Mouse (Mus musculus) liver, embryonic 14.5 days (tissue): Measurements from ENCODE around the gene Snf8. TPM values are rescaled to one million over a fixed set of nuclear protein-coding genes. Genes with fewer than 3 reads are reported as not detected.

Experiments used
- ATAC-seq: fragments of 200-750 bp; cut with Nextera tagmentation; 2 replicates; pipeline ENCODE4 v1.8.0; 2017; ENCODE audit warnings: moderate number of reproducible peaks, mild to moderate bottlenecking, moderate library complexity; ENCODE audit not compliant: insufficient read depth
- DNase-seq, 3 experiments: peaks; one replicate each; pipeline ENCODE4 v3.0.0-alpha.2; 2012 to 2013; ENCODE audit warnings: low read depth in 3 of 3, low spot score in 3 of 3
- H3K27ac ChIP-seq: fragments of 300-500 bp; sonication (generic); 2 replicates; pipeline ENCODE4 v1.5.1; 2014; ENCODE audit warnings: moderate library complexity, mild to moderate bottlenecking, control low read depth, inconsistent platforms
- H3K27me3 ChIP-seq: fragments of 300-500 bp; sonication (generic); 2 replicates; pipeline ENCODE4 v1.6.1; 2014; ENCODE audit warnings: mild to moderate bottlenecking, low read length, moderate library complexity; ENCODE audit not compliant: control insufficient read depth, insufficient read depth
- H3K36me3 ChIP-seq: fragments of 300-500 bp; sonication (generic); replicated peaks from 2 replicates; pipeline ENCODE4 v1.6.1; 2014; ENCODE audit warnings: low read depth; ENCODE audit not compliant: control insufficient read depth, insufficient read depth
- H3K4me1 ChIP-seq, 2 experiments: fragments of 200-500 bp in 1 of 2; fragments of 300-500 bp in 1 of 2; sonication (generic) in 1 of 2; replicated peaks; 2 replicates each; pipeline ENCODE4 v1.6.1; 2012 to 2014; ENCODE audit warnings: antibody characterized with exemption in 1 of 2, inconsistent platforms in 1 of 2, low read length in 1 of 2; ENCODE audit not compliant: control insufficient read depth in 2 of 2, insufficient read depth in 2 of 2
- H3K4me2 ChIP-seq: fragments of 300-500 bp; sonication (generic); 2 replicates; pipeline ENCODE4 v1.6.1; 2014; ENCODE audit warnings: low read depth, mild to moderate bottlenecking, control low read depth, moderate library complexity
- H3K4me3 ChIP-seq, 2 experiments: fragments of 200-500 bp in 1 of 2; fragments of 300-500 bp in 1 of 2; sonication (generic) in 1 of 2; 2 replicates each; pipeline ENCODE4 v1.5.1; 2012 to 2014; ENCODE audit warnings: low read depth in 2 of 2, low read length in 2 of 2, mild to moderate bottlenecking in 2 of 2, control low read depth in 1 of 2, inconsistent platforms in 1 of 2, moderate library complexity in 1 of 2; ENCODE audit not compliant: insufficient read depth in 1 of 2
- H3K9ac ChIP-seq: fragments of 300-500 bp; sonication (generic); replicated peaks from 2 replicates; pipeline ENCODE4 v1.6.1; 2014; ENCODE audit warnings: mild to moderate bottlenecking, control low read depth, moderate library complexity
- H3K9me3 ChIP-seq: fragments of 300-500 bp; sonication (generic); 2 replicates; pipeline ENCODE4 v1.6.1; 2016; ENCODE audit warnings: low read length, mixed read lengths; ENCODE audit not compliant: control insufficient read depth
- CTCF ChIP-seq: IDR thresholded peaks from 2 replicates; pipeline ENCODE4 v1.5.1; 2016; ENCODE audit warnings: antibody characterized with exemption, low read depth, control low read depth
- EP300 ChIP-seq: IDR thresholded peaks from 2 replicates; pipeline ENCODE4 v1.6.1; 2016; ENCODE audit warnings: antibody characterized with exemption, low read depth
- WGBS: fragments of 180-500 bp; shearing (Covaris S2); extraction: QIAGEN DNeasy Blood & Tissue Kit; methylation state at CpG from one replicate; pipeline ENCODE4 v1.1.7; 2014; ENCODE audit not compliant: insufficient replicate concordance; 5-methylcytosine and 5-hydroxymethylcytosine counted together
- polyA plus RNA-seq, 2 experiments: library from polyadenylated mRNA; depleted of rRNA in 1 of 2; stranded (reverse) in 1 of 2; unstranded in 1 of 2; fragments of >200 nt; fragmentation: Nextera tagmentation in 1 of 2; extraction: Ambion mirVana in 1 of 2; gene quantifications; 2 replicates each; pipeline versions ENCODE4 v1.2.1 to v1.2.3; 2012 to 2014

Gene Snf8
- polyA plus RNA-seq, 2 experiments: 28.2 to 30.0 TPM

DNA sequence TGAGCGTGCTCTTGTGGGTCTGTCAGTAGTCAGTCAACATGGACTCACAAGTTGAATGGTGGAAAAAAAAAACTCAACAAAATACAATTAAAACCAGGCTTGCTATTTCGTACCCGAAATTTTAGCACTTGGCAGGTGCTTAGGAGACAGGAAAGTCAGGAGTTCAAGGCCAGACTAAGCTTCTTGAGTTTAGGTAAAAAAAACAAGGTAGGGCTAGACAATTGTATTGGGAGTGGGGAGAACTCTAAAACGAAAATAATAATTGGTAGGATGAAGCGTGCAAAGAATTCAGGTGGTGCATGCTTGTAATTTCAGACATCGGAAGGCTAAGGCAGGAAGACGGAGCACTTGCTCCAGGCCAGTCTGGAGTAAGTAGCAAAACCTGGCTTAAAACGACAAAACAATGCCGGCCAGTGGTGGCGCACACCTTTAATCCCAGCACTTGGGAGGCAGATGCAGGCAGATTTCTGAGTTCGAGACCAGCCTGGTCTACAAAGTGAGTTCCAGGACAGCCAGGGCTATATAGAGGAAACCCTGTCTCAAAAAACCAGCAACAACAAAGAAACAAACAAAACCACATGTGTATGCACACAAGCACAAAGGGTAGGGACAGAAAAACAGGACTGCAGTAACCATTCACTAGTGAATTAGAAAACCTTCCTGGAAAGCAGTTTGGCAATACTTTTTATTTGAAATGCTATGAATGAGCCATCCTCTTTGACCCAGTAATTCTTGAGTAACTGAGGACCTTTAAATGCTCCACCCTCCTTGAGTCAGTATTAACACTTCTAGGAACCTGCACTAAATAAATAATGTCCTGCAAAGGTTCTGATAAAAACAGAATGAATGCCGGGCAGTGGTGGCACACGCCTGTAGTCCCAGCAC is 41.8 kb downstream of the Snf8 start:
- DNase-seq: no peak
- Histone ChIP-seq H3K4me1 (peaks cover 8 to 15% of the 10 kb centered on the region in 2 experiments), H3K4me3 (peak overlapping the region; percentile 65 to 82), H3K4me2 (peak overlapping the region; percentile 95), H3K27ac (peak overlapping the region; percentile 66), H3K9ac (peak overlapping the region; percentile 59), H3K36me3 (peaks cover 8% of the 10 kb centered on the region), H3K27me3 (no peaks in the 10 kb centered on the region), H3K9me3 (no peaks in the 10 kb centered on the region)
- 57% methylated on average over 13 of the region's 13 CpGs for WGBS
- no peak for TF ChIP-seq CTCF
- no peak for TF ChIP-seq EP300
- no peak for ATAC-seq

DNA sequence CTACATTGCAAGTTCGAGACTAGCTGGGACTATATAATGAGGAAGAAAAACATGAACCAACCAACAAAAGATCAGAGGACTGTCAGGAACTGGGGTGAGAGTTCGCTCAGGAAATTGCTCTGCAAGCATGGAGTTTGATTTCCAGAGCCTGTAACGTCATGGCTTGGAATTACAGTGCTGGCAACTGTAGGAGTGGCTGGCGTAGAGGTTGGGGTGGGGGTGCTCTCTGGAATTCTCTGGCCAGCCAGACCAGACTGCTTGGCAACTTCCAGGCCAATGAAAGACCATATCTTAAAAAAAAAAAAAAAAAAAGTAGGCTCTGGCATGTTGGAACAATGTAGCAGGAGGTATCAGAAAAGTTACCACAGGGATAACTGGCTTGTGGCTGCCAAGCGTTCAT is 46.1 kb downstream of the Snf8 start:
- H3K4me1 ChIP-seq: peaks cover 8 to 10% of the 10 kb centered on the region in 2 experiments
- no peaks in the 10 kb centered on the region for H3K9me3 ChIP-seq
- H3K9ac ChIP-seq: no peak overlapping the region
- H3K27me3 ChIP-seq: no peaks in the 10 kb centered on the region
- no peak overlapping the region for H3K4me2 ChIP-seq
- DNase-seq: no peak
- no peak for TF ChIP-seq CTCF
- no peak for TF ChIP-seq EP300
- H3K36me3 ChIP-seq: no peaks in the 10 kb centered on the region
- no peak overlapping the region for H3K4me3 ChIP-seq
- WGBS: 66% methylated on average over 5 of the region's 5 CpGs
- no peak overlapping the region for H3K27ac ChIP-seq
- no peak for ATAC-seq

DNA sequence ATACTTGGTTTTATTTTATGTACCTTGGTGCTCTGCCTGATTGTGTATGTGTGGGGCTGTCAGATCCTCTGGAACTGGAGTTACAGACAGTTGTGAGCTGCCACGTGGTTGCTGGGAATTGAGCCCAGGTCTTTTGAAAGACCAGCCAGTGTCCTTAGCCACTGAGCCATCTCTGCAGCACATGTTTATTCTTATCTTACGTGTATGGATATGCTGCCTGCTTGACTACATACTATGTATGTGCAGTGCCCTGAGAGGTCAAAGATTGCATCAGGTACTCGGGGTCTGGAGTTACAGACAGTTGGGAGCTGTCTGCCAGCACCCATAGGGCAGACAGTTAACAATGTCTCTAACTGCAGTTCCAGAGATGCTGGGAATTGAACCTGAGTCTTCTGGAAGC is 48.0 kb downstream of the Snf8 start:
- ATAC-seq (no peak), DNase-seq (no peak)
- TF ChIP-seq CTCF (no peak), EP300 (no peak)
- Histone ChIP-seq H3K36me3 (no peaks in the 10 kb centered on the region), H3K9me3 (no peaks in the 10 kb centered on the region), H3K4me1 (0 out of 4 replicates have a peak, but pooled peaks cover 0 to 2% of the 10 kb centered on the region in 2 experiments), H3K27ac (no peak overlapping the region), H3K4me3 (no peak overlapping the region), H3K4me2 (no peak overlapping the region), H3K9ac (no peak overlapping the region), H3K27me3 (no peaks in the 10 kb centered on the region)
- 48% methylated on average over 3 of the region's 3 CpGs for WGBS

DNA sequence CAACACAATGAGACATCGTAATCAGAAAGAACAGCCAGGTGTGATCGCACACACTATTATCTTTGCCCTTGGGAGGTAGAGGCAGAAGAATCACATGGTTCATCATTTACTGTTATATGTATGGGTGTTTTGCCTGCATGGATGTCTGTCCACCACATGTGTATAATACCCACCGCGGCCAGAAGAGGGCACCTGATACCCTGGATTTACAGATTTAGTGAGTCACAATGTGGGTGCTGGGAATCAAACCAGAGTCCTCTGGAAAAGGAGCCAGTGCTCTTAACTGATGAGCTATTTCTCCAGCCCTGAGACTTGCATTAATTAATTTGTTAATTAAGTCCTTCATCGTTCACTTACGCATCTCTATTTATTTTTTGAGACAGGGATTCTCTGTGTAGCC is 53.3 kb downstream of the Snf8 start:
- Histone ChIP-seq H3K4me3 (no peak overlapping the region), H3K36me3 (no peaks in the 10 kb centered on the region), H3K4me2 (no peak overlapping the region), H3K4me1 (no peaks in the 10 kb centered on the region), H3K27me3 (no peaks in the 10 kb centered on the region), H3K9me3 (no peaks in the 10 kb centered on the region), H3K9ac (no peak overlapping the region), H3K27ac (no peak overlapping the region)
- TF ChIP-seq EP300: no peak
- TF ChIP-seq CTCF: no peak
- WGBS: 71% methylated on average over 6 of the region's 6 CpGs
- ATAC-seq (no peak), DNase-seq (no peak)

DNA sequence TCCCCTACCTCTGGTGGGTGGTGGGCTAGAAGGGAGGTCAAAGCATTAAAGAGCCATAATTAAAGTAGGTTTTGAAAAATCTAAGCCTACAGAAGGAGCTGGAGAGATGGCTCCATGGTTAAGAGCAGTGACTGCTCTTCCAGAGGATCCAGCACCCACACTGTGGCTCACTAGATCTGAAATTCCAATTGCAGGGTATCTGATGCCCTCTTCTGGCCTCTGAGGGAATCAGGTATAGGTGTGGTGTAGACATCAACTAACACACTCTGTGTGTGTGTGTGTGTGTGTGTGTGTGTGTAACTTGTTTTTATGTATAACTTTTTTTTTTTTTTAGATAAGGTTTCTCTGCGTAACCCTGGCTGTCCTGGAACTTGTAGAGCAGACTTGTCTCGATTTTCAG is 56.4 kb downstream of the Snf8 start:
- Histone ChIP-seq H3K36me3 (no peaks in the 10 kb centered on the region), H3K4me1 (no peaks in the 10 kb centered on the region), H3K9ac (no peak overlapping the region), H3K27me3 (no peaks in the 10 kb centered on the region), H3K27ac (no peak overlapping the region), H3K4me3 (no peak overlapping the region), H3K9me3 (no peaks in the 10 kb centered on the region), H3K4me2 (no peak overlapping the region)
- DNase-seq (peak in 1 of 3 experiments; percentile 13), ATAC-seq (no peak)
- 28% methylated on average over 2 of the region's 2 CpGs for WGBS
- TF ChIP-seq EP300: no peak
- peak; percentile 56 for TF ChIP-seq CTCF
